Mouse (Mus musculus): Measurements from ENCODE around the gene Runx2.

- no peak for TF ChIP-seq CTCF (IDR thresholded peaks at IDR 0.05; ENCODE audit: extremely low read depth, insufficient read depth, low read length)
- no peak for TF ChIP-seq POLR2A (IDR thresholded peaks at IDR 0.05; ENCODE audit: extremely low read depth, insufficient read depth, low read length)
These were observed 136.8 kb downstream of the Runx2 start for GRCm38 (mm10) chr17:44677782-44678181.
